In genomic region chr16:42168292-42168691, GRCm38 (mm10) we compare ENCODE assay signal across 25 mouse cellular contexts.
"Had no signal": no experiment of that assay in that cellular context is flagged by ENCODE, and none has a peak within 500 bp of the region (broad histone marks: within the 10 kb centered on the region; RNA-seq: fewer than 3 reads in every experiment).

No protein-coding gene starts in this region.

- H3K36me3 ChIP-seq: heart, embryonic 10.5 days; heart, embryonic 13.5 days; heart, embryonic 15.5 days; hindbrain, embryonic 13.5 days; hindbrain, embryonic 15.5 days; intestine, embryonic 15.5 days; limb, embryonic 10.5 days; limb, embryonic 12.5 days had no signal

- H3K9me3 ChIP-seq: heart, embryonic 10.5 days; heart, embryonic 13.5 days; heart, embryonic 15.5 days; hindbrain, embryonic 13.5 days; hindbrain, embryonic 15.5 days; intestine, embryonic 15.5 days; limb, embryonic 10.5 days; limb, embryonic 12.5 days had no signal

- H3K4me1 ChIP-seq: heart, embryonic 10.5 days; heart, embryonic 13.5 days; heart, embryonic 15.5 days; hindbrain, embryonic 13.5 days; hindbrain, embryonic 15.5 days; intestine, embryonic 15.5 days; limb, embryonic 10.5 days; limb, embryonic 12.5 days had no signal

- H3K4me3 ChIP-seq: heart, adult 2 months; heart, embryonic 10.5 days; heart, embryonic 13.5 days; heart, embryonic 15.5 days; hindbrain, embryonic 13.5 days; hindbrain, embryonic 15.5 days; intestine, embryonic 15.5 days; layer of hippocampus, adult 2 months; left cerebral cortex, adult 2 months; limb, embryonic 10.5 days; limb, embryonic 12.5 days had no signal

- DNase-seq: forebrain, postnatal 0 days; gastrocnemius, postnatal 14 days; gastrocnemius, postnatal 36 days; heart, adult 11 months; heart, adult 2 months; heart, postnatal 14 days; heart, postnatal 36 days; kidney, adult 18-20 months; kidney, adult 8-10 months; kidney, postnatal 10 days; kidney, postnatal 25 days; kidney, postnatal 4 days; liver had no signal

- ATAC-seq: forebrain, postnatal 0 days; hindbrain, postnatal 0 days; intestine, embryonic 15.5 days; intestine, postnatal 0 days had no signal

- H3K4me2 ChIP-seq: heart, embryonic 13.5 days; heart, embryonic 15.5 days; hindbrain, embryonic 13.5 days; hindbrain, embryonic 15.5 days; intestine, embryonic 15.5 days; limb, embryonic 12.5 days had no signal

- H3K27me3 ChIP-seq: heart, embryonic 13.5 days; heart, embryonic 15.5 days; hindbrain, embryonic 13.5 days; hindbrain, embryonic 15.5 days; intestine, embryonic 15.5 days; limb, embryonic 12.5 days had no signal

- H3K9ac ChIP-seq: forebrain, postnatal 0 days; heart, embryonic 13.5 days; heart, embryonic 15.5 days; hindbrain, embryonic 13.5 days; hindbrain, embryonic 15.5 days; intestine, embryonic 15.5 days; limb, embryonic 12.5 days had no signal

- H3K27ac ChIP-seq: heart, adult 2 months; heart, embryonic 10.5 days; heart, embryonic 13.5 days; heart, embryonic 15.5 days; hindbrain, embryonic 13.5 days; hindbrain, embryonic 15.5 days; hindbrain, postnatal 0 days; intestine, embryonic 15.5 days; layer of hippocampus, adult 2 months; left cerebral cortex, adult 2 months; limb, embryonic 10.5 days; limb, embryonic 12.5 days had no signal
